Mouse (Mus musculus) midbrain, embryonic 10.5 days (tissue): ENCODE measurements at regions not wholly inside any gene's neighbourhood (a gene's known extent, or its start where the extent isn't known, plus 50 kb on each side); places are given as distances from the start of the nearest gene placed in this dataset.

Experiments
- DNase-seq: peaks from one replicate; pipeline ENCODE4 v3.0.0-alpha.2; 2017; ENCODE audit warnings: low spot score
- H3K27ac ChIP-seq: fragments of 300-500 bp; sonication (generic); replicated peaks from 2 replicates; pipeline ENCODE4 v1.5.1; 2016; ENCODE audit warnings: mild to moderate bottlenecking
- H3K27me3 ChIP-seq: fragments of 300-500 bp; sonication (generic); 2 replicates; pipeline ENCODE4 v1.6.1; 2016; ENCODE audit warnings: low read depth, mild to moderate bottlenecking; ENCODE audit not compliant: poor library complexity, severe bottlenecking
- H3K36me3 ChIP-seq: fragments of 300-500 bp; sonication (generic); 2 replicates; pipeline ENCODE4 v1.6.1; 2016; ENCODE audit warnings: mild to moderate bottlenecking, moderate library complexity
- H3K4me1 ChIP-seq: fragments of 300-500 bp; sonication (generic); 2 replicates; pipeline ENCODE4 v1.6.1; 2016
- H3K4me3 ChIP-seq: fragments of 300-500 bp; sonication (generic); 2 replicates; pipeline ENCODE4 v1.5.1; 2016; ENCODE audit warnings: mild to moderate bottlenecking, moderate library complexity
- H3K9me3 ChIP-seq: fragments of 300-500 bp; sonication (generic); replicated peaks from 2 replicates; pipeline ENCODE4 v1.6.1; 2016; ENCODE audit warnings: mild to moderate bottlenecking
- WGBS: fragments of 180-500 bp; shearing (Covaris S2); methylation state at CpG from one replicate; pipeline ENCODE4 v1.1.7; 2016; 5-methylcytosine and 5-hydroxymethylcytosine counted together

- 84% methylated on average over 4 of the region's 4 CpGs for WGBS
These were observed 70.0 kb upstream of the Haao start for GRCm38 (mm10) chr17:83917781-83918180.

GRCm38 (mm10) chr17:83916684-83917166 is 69.0 kb upstream of the Haao start:
- WGBS = 76% methylated on average over 10 of the region's 10 CpGs
- no peak overlapping the region for H3K4me3 ChIP-seq
- peak overlapping the region; percentile 17; the same call in 1 of the 2 replicates for H3K27ac ChIP-seq
- H3K27me3 ChIP-seq = 0 out of 2 replicates have a peak, but pooled peaks cover 8% of the 10 kb centered on the region
- no peaks in the 10 kb centered on the region for H3K9me3 ChIP-seq
- peaks cover 13% of the 10 kb centered on the region; the same call in 1 of the 2 replicates for H3K4me1 ChIP-seq
- no peak for DNase-seq
- no peaks in the 10 kb centered on the region for H3K36me3 ChIP-seq

More at GRCm38 (mm10) chr17:83917781-83918180, 70.0 kb upstream of the Haao start:
- Histone ChIP-seq H3K4me1 (peaks cover 13% of the 10 kb centered on the region; the same call in 1 of the 2 replicates), H3K27me3 (0 out of 2 replicates have a peak, but pooled peaks cover 8% of the 10 kb centered on the region), H3K4me3 (no peak overlapping the region), H3K36me3 (no peaks in the 10 kb centered on the region), H3K27ac (0 out of 2 replicates have a peak overlapping the region, but pooled peaks have one; percentile 17), H3K9me3 (no peaks in the 10 kb centered on the region)
- no peak for DNase-seq

- no peak for DNase-seq
- Histone ChIP-seq H3K9me3 (no peaks in the 10 kb centered on the region), H3K36me3 (no peaks in the 10 kb centered on the region), H3K4me3 (no peak overlapping the region), H3K27me3 (0 out of 2 replicates have a peak, but pooled peaks cover 2% of the 10 kb centered on the region), H3K27ac (no peak overlapping the region), H3K4me1 (peaks cover 17% of the 10 kb centered on the region)
These were observed 67.3 kb upstream of the Haao start for GRCm38 (mm10) chr17:83915034-83915433.

- no peaks in the 10 kb centered on the region for H3K27me3 ChIP-seq
- H3K27ac ChIP-seq = no peak overlapping the region
- no peak for DNase-seq
- H3K9me3 ChIP-seq = no peaks in the 10 kb centered on the region
- H3K36me3 ChIP-seq = no peaks in the 10 kb centered on the region
- H3K4me1 ChIP-seq = peaks cover 17% of the 10 kb centered on the region
- WGBS = 89% methylated on average over 1 of the region's 1 CpGs
- H3K4me3 ChIP-seq = no peak overlapping the region
These were observed 66.8 kb upstream of the Haao start for GRCm38 (mm10) chr17:83914603-83915002.

- no peaks in the 10 kb centered on the region for H3K9me3 ChIP-seq
- 77% methylated on average over 13 of the region's 13 CpGs for WGBS
- no peak overlapping the region for H3K4me3 ChIP-seq
- H3K27me3 ChIP-seq = no peaks in the 10 kb centered on the region
- peak overlapping the region; percentile 55; the same call in 1 of the 2 replicates for H3K27ac ChIP-seq
- H3K4me1 ChIP-seq = peaks cover 17% of the 10 kb centered on the region
- H3K36me3 ChIP-seq = no peaks in the 10 kb centered on the region
- peak; percentile 30 for DNase-seq
These were observed 66.1 kb upstream of the Haao start for GRCm38 (mm10) chr17:83913711-83914415.

GRCm38 (mm10) chr17:83912421-83912820 is 64.7 kb upstream of the Haao start:
- 88% methylated on average over 6 of the region's 6 CpGs for WGBS
- H3K9me3 ChIP-seq = no peaks in the 10 kb centered on the region

GRCm38 (mm10) chr17:83908811-83909210 is 61.0 kb upstream of the Haao start:
- no peak overlapping the region for H3K27ac ChIP-seq
- no peak overlapping the region for H3K4me3 ChIP-seq
- WGBS = 91% methylated on average over 6 of the region's 6 CpGs
- H3K36me3 ChIP-seq = no peaks in the 10 kb centered on the region
- DNase-seq = no peak
- no peaks in the 10 kb centered on the region for H3K27me3 ChIP-seq
- peaks cover 9% of the 10 kb centered on the region for H3K4me1 ChIP-seq
- no peaks in the 10 kb centered on the region for H3K9me3 ChIP-seq

More at GRCm38 (mm10) chr17:83912421-83912820, 64.7 kb upstream of the Haao start:
- DNase-seq = no peak
- H3K4me3 ChIP-seq = no peak overlapping the region
- no peaks in the 10 kb centered on the region for H3K27me3 ChIP-seq
- H3K36me3 ChIP-seq = no peaks in the 10 kb centered on the region
- H3K4me1 ChIP-seq = peaks cover 17% of the 10 kb centered on the region
- H3K27ac ChIP-seq = no peak overlapping the region

GRCm38 (mm10) chr17:83907538-83907937 is 59.8 kb upstream of the Haao start:
- no peaks in the 10 kb centered on the region for H3K9me3 ChIP-seq
- DNase-seq = no peak
- WGBS = 94% methylated on average over 3 of the region's 3 CpGs
- H3K27ac ChIP-seq = no peak overlapping the region
- no peak overlapping the region for H3K4me3 ChIP-seq
- no peaks in the 10 kb centered on the region for H3K36me3 ChIP-seq
- H3K4me1 ChIP-seq = peaks cover 4% of the 10 kb centered on the region
- H3K27me3 ChIP-seq = 0 out of 2 replicates have a peak, but pooled peaks cover 3% of the 10 kb centered on the region

- DNase-seq = no peak
- no peaks in the 10 kb centered on the region for H3K36me3 ChIP-seq
- H3K27ac ChIP-seq = no peak overlapping the region
- H3K4me1 ChIP-seq = peaks cover 4% of the 10 kb centered on the region
- H3K27me3 ChIP-seq = peaks cover 4% of the 10 kb centered on the region; the same call in 1 of the 2 replicates
- 88% methylated on average over 12 of the region's 12 CpGs for WGBS
- no peak overlapping the region for H3K4me3 ChIP-seq
- no peaks in the 10 kb centered on the region for H3K9me3 ChIP-seq
These were observed 59.2 kb upstream of the Haao start for GRCm38 (mm10) chr17:83906751-83907537.

- H3K9me3 ChIP-seq = no peaks in the 10 kb centered on the region
- no peaks in the 10 kb centered on the region for H3K4me1 ChIP-seq
- H3K36me3 ChIP-seq = no peaks in the 10 kb centered on the region
- peak overlapping the region; percentile 29; the same call in 1 of the 2 replicates for H3K27ac ChIP-seq
- H3K4me3 ChIP-seq = no peak overlapping the region
- 5% methylated on average over 7 of the region's 7 CpGs for WGBS
- peak; percentile 83 for DNase-seq
- peaks cover 8% of the 10 kb centered on the region; the same call in 1 of the 2 replicates for H3K27me3 ChIP-seq
These were observed 55.7 kb upstream of the Haao start for GRCm38 (mm10) chr17:83903467-83903866.

- H3K9me3 ChIP-seq = no peaks in the 10 kb centered on the region
- H3K4me3 ChIP-seq = no peak overlapping the region
- peaks cover 8% of the 10 kb centered on the region; the same call in 1 of the 2 replicates for H3K27me3 ChIP-seq
- H3K4me1 ChIP-seq = peaks cover 7% of the 10 kb centered on the region
- no peak overlapping the region for H3K27ac ChIP-seq
- H3K36me3 ChIP-seq = no peaks in the 10 kb centered on the region
- DNase-seq = no peak
- 85% methylated on average over 3 of the region's 3 CpGs for WGBS
These were observed 54.8 kb upstream of the Haao start for GRCm38 (mm10) chr17:83902523-83902922.

GRCm38 (mm10) chr17:83902091-83902490 is 54.3 kb upstream of the Haao start:
- Histone ChIP-seq H3K27ac (no peak overlapping the region), H3K36me3 (no peaks in the 10 kb centered on the region), H3K4me1 (peaks cover 11% of the 10 kb centered on the region), H3K27me3 (peaks cover 8% of the 10 kb centered on the region; the same call in 1 of the 2 replicates), H3K9me3 (no peaks in the 10 kb centered on the region), H3K4me3 (no peak overlapping the region)
- DNase-seq = no peak
- 67% methylated on average over 6 of the region's 6 CpGs for WGBS
